Mouse (Mus musculus) gonadal fat pad, adult 2 months (tissue): Measurements from ENCODE around the gene Gm10974. TPM values are rescaled to one million over a fixed set of nuclear protein-coding genes. Genes with fewer than 3 reads are reported as not detected.

Experiments
- DNase-seq: peaks from one replicate; pipeline ENCODE4 v3.0.0-alpha.2; 2012; ENCODE audit warnings: low read depth
- polyA plus RNA-seq: library from polyadenylated mRNA; depleted of rRNA; stranded (reverse); fragments of >200 nt; gene quantifications from 2 replicates; pipeline ENCODE4 v1.2.3, GENCODE M21; 2012

Gene Gm10974
- polyA plus RNA-seq, 1 experiment: not detected

DNA sequence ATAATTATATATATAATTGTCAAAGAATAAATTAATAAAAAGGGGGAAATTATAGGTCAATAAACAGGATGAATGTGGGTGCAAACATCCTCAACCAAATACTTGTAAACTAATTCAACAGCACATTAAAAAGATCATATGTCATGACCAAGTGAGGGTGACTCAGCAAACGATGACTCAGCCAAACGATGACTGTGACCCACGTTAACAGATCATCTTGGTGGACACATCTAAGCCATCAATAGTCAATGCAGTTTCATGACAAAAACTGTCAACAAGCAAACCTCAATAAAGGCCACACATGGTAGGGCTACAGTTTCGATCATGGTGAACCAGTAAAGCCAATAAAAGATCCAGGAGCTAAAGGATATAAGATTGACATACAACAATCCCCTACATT, 6.7 kb upstream of the Gm10974 start:
- no peak for DNase-seq

DNA sequence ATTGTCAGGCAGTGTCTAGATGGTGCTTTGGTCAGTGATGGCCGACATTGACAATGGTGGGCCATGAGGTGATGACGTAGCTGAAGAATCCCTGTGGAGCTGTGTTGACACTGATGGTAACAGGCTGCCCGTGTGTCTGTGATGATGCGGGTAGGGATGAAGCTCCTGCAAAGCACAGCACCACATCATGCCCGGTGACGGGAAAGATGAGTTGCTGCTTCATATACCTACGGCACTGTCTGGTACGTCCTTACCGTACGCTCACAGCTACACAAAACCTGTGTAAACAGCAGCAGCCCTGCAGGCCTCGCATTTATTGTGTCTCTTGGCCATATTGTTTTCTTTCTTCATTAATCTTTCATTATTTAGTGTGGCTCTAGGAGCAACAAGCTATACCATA, 1.2 kb upstream of the Gm10974 start:
- DNase-seq: no peak

DNA sequence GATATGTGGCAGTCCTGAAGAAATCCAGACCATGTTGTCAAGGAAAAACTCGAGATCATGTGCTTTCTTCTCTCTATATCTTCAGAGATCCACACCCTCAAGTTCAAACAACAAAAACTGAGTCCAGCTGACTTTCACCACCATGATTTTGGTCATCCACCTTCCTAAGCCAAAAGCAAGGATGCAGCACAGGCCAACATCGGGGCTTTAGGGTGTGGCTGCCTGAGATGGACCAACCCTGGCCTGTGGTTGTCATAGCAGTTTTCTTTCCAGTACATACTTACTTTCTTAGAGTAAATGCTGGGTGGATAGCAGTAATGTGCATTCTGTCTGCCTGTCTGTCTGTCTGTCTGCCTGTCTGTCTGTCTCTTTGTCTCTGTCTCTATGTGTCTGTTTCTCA, 294 bp upstream of the Gm10974 start:
- DNase-seq: no peak

DNA sequence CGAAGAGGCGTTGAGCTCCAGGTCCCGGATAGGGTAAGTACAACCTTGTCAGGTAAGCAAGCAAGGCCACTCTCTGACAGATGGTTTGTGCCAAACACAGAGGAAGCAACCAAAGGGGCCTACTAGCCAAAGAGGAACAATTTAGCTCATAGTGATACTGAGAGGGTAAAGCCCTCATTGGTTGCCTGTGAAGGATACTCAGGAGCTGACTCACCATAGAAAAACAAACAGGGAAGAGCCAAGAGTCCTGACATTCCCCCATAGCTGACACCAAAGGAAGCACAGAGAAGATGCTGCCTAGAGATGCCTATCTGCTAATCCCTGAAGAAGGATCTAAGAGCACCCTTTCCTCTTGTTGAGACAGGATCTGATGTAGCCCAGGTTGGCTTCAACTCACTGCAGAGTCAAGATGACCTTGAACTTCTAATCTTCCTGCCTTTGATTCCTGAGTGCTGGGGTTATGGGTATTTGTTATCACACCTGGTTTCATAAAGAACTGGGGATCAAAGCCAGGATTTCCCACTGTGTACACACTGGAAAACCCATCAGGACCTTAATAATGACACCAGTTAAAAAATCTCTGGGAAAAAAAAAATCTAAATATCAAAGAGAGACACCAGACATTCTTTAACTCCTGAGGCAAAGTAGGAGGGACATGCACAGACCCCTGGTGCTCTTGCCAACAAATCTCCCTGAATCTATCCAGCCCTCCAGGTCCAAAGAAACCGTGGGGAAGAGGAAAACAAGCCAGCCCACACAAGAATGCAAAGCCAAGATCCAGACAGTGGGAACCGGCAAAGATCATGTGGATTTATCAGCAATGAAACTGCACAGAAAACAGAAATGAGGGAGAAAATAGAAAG, 3.6 kb downstream of the Gm10974 start:
- no peak for DNase-seq

DNA sequence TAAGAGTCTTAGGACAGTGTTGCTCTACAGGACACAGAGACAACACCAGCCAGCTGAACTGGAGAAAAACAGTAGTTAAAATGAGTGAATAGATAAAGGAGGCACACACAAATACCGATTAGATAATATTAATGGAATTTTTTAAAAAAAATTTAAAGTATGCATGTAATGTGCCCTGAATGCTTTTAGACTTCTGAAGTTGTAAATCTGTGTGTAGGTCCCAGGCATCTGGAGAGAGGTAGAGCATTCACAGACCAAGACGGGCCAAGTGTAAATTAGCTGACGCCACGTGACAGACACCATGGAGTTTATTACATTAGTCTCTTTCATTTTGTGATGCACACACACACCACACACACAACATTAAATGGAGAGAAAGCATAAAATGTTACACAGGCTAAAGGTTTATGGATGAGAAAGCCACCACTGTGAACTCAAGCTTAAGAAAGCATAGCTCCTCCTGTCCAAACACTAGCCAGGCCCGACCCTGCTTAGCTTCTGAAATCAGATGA, 4.3 kb downstream of the Gm10974 start:
- no peak for DNase-seq

DNA sequence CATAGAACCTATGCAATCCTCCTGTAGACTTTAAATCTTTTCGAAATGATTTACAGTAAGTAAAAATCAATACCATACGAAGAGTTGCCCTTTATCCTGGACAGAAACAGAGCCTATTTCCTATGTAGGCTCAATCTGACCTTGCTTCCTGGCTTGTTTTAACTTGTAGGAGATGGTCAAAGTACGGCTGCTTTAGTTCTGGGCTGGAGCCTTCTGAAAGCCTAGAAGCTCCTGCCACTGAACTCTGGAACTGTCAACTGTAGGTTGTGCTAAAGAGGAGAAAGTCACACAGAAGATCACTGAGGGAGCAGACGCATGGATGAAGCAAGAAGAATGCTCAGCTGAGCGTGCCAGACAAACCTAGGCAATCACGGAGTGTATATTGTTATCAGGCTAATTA, 5.3 kb downstream of the Gm10974 start:
- no peak for DNase-seq

DNA sequence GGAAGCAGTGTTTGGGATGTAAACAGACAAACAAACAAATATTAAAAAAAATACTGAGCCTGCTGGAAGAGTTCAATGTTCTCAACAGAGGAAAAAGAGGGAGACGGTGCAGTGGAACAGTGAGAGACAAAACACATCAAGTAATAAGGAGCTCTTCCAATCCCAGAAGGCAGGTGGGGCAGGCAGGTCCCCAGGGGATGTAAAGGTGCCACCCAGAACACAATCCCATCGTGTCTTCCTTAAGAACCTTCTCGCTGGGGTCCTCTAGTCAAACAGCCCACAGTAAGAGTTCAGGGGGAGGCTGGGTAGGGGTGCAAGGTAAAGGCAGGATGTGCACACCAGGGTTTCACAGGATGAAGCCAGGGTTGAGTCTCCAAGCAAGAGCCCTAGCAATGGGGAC, 7.7 kb downstream of the Gm10974 start:
- DNase-seq: no peak

DNA sequence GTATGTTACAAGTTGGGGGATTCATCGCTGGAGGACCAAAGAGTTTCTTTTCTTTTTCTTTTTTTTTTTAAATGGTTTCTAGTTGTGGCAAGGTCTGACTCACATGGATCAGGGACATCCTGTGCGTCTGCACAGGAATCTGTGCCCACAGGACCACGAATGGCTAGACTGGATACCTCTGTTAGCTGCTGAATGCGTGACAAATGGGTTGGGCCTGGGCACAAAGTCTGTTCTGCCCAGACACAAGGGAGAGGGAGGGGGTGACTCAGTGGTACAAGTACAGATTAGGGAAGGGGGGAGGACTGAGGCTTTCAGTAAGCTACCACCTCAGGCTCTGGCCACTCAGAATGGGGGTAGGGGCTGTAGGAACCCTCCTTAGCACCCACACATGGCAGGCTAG, 10.0 kb downstream of the Gm10974 start:
- DNase-seq: no peak

DNA sequence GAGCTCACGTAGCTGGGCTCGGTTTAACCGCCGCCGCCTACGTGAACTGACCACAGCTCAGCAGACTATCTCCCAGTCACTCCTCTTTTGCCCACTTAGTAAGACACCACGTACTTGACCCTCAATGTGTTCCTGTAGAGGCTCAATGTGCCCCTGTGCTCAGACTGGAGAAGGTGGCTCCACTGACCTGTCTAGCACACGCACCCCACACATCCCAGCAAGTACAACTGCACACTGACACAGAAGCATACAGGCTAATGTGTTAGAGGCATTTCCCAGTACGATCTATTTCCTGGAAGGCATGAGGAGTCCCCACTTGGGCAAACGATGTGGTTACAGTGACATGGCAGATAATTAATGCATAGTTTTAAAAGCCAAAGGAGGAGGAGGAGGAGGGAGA, 10.9 kb downstream of the Gm10974 start:
- no peak for DNase-seq

DNA sequence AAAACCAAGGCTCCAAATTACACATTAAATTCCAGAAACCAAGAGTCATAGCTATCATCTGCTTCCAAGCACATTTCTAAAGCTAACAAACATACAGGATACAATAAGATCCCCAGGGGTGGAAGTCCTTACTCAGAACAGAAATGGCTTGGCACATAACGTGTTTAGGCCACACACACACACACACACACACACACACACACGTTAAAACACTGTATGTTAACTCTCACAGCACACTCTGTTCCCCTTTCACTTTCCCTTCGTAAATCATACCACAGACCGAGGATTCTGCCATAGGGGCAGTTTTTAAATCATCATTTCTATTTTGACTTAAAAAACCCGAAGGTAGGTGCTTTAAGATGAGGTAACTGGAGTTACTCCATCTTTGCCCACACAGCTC, 18.5 kb downstream of the Gm10974 start:
- no peak for DNase-seq

DNA sequence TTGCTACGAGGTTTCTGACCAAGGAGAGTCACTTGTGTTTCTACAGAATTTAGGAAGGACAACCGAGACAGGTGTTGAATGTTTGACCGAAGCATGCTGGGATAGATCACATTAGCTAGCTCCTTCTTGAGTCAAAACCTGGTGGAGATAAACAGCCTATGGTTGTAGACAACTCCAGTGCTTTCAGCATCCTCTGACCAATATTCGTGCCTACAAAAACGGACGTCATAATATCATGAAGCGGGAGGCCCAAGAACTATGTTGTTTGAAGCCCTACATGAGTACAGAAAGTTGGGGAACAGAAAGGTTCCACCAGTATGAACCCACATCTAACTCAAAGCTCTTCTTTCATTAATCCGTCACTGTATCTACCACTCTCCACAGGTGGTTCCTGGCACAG, 19.2 kb downstream of the Gm10974 start:
- no peak for DNase-seq

DNA sequence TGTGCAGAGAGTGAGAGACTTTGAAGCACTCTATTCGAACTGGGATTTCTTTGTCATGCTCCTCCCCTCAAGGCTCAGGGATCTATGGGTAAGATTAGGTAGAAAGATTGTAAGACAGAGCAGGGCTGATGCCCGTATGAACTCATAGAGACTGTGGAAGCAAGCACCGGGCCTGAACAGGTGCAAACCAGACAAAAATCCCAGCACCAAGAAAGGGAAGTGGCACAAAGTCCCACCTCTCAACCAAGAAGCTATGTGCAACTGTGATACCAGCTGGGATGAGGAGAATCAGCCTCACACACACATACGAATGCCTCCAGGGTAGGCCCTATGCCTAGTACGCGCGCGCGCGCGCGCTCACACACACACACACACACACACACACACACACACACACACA, 20.1 kb downstream of the Gm10974 start:
- DNase-seq: no peak

DNA sequence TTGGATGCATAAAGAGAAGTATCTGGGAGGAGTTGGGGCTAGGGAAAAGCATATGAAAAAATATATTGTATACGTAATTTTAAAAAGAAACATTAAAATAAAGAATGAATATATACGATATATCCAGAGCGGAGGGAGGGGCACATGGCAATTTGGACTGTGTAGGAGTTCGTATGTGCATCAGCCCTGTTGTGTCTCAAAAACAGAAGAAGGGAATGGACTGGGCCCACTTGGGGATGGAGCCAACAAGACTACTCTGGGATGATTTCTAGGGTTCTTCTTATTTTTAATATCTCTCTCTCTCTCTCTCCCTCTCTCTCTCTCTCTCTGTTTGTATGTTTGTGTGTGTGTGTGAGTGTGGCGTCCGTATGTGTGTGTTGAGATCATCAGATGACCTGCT, 20.7 kb downstream of the Gm10974 start:
- DNase-seq: no peak

DNA sequence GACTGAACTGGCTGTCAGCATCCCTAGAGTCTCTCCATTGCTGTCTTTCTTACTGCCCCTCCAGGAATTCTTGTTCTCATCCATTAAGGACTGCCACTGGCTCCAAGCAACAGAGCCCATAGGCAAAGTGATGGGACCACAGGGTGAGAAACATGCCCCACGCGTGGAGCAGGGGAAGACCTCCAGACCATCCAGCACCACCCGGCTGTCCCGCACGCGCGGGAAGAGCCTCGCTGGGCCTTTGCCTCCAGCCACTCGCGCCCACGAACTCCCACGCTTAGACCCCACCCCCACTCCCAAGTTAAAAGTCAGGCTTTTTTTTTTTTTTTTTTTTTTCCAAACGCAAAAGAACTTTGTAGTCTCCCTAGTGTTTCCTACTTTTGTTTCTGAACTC, 21.7 kb downstream of the Gm10974 start:
- DNase-seq: no peak

DNA sequence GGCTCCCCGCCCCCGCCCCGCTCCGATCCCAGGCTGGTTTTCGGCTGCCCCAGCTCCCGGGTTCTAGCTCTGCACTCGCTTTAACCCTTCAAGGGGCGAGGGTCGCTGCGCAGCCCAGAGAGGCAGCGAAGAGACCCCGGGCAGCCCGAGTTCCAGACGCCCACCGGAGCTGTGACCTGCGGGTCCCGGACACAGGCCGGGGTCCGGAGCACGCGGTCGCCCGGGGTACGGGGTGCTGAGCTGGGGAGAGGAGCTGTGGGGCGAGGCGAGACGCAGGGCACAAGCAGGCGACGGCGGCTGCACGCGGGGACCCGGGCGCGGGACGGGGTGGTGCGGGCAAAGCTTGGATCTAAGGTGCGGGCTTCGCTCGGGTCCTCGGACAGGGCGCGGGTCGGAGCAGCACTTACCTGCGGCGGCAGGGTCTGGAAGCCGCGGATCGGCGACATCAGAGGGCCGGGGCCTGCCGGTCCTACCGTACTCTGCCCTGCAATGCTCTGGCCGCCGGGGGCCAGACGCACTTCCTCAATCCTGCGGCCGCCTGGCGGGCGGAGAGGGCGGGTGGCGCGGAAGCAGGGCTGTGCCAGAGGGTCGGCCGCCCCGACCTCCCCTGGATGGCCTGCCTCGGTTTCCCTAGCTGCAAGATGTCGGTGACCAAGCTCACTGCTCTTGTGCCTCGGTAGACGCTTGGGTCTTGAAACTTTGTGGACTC, 22.3 kb downstream of the Gm10974 start, which contains the start of gene Lrrk1:
Gene Lrrk1, minus strand, starts transcription at position 538 of the 709 bp plus-strand sequence.
- DNase-seq: no peak

DNA sequence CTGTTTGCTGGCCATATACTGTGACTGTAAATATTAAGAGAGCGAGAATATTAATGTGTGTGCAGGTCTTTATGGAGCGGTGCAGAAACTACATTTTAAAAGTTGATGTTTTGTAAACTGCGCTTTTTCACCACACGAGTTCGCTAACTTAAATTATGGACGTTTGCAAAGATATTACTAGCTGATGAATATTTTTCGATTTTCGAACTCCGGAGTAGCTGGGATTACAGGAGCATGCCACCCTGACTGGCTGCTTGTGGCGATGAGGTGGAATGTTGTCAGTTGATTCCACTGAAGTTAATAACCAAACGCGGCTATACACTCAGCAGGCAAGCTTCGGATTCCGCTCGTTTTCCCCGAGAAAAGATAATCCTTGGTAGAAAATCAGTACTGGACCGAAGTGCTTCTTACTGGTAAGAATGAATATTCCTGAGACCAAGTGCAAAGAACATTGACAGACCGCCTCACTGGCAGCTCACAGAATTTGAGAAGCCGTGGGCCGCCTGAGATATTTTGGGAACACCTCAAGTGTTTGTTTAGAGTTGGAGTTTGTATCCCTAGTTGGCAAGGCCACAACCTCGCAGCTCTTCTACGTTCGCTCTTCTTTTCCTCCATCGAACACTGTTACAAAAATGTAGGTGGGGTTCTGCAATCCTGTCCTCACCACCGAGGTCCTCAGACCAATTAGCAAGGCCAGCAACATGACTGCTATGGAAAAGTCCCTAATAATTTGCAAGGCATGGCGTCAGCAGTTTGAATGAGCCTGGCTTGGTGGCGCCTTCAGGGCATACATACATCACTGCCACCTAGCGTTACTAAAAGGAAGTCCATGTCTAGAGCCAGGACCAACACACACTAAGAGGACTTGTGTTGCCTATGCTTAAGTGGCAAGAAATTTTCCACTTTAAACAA, 23.2 kb downstream of the Gm10974 start:
- peak; percentile 41 for DNase-seq

DNA sequence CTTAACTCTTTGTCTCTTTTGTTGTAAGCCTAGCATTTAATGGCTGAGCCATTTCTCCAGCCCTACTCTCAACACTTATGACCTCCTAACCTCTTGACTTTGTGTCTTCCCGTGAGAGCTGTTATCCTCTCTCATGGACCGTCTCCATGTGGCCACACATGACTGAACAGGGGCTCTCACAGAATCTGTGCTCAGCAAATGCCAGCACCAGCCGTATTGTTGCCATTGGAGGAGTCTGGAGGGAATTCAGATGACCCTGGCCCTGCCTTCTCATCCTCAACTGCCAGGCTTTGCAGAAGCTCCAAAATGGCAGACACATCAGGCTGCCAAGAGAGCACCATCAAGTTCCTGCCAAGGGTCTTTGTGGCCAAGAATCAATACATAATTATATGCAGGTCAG, 31.6 kb downstream of the Gm10974 start:
- DNase-seq: no peak

DNA sequence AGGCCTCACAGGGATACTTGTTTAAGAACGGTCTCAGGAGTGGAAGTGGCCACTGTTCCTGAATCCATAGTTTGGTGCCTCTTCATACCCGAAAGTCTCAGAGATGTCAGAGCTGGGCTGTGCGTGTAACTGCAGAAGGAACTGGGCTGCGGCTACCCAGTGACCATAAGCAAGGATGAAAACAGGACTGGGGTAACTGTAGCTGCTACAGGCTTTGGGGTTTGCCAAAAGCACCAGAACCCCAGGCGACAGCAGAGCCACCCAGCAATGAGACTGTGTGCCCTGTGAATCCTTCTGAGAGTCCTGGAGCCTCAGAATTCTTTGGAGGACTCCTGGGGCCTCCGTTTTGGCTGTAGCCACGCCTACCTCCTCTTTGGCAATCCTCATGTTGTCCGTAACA, 35.9 kb downstream of the Gm10974 start:
- no peak for DNase-seq

DNA sequence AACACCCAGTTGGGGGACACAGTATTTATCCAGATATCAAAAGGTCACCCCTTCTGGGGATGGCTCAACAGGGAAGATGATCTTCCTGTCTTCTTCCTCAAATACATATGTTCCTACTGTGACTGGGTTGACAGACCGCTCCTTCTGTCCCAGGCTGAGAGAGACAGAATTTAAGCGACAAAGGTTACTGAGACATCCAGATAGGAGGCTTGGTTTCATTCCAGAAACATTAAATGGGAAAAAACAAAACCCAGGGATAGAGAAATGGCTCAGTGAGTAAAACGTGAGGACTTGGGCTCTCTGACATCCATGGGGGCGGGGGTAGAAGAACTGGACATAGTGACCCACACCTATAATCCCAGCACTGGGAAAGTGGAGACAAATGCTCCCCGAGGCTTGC, 37.2 kb downstream of the Gm10974 start:
- DNase-seq: no peak

DNA sequence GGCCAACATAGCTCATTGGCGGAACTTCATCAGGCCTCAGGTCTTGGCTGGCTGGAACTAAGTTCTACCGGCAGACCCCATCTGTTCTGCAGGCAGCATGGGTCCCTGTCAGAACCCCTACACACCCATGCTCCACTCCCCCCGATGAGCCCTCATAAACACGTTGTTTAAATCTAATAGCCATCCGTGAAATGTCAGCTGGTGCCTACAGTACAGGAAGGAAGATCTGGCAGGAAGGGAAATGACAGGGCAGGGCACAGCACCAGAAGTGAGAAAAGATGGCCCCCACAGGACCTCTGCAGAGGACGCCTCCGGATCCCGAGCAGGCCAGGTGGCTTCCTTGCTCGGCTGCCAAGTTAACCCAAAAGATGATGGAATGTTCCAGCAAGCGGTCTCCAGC, 38.4 kb downstream of the Gm10974 start:
- no peak for DNase-seq

DNA sequence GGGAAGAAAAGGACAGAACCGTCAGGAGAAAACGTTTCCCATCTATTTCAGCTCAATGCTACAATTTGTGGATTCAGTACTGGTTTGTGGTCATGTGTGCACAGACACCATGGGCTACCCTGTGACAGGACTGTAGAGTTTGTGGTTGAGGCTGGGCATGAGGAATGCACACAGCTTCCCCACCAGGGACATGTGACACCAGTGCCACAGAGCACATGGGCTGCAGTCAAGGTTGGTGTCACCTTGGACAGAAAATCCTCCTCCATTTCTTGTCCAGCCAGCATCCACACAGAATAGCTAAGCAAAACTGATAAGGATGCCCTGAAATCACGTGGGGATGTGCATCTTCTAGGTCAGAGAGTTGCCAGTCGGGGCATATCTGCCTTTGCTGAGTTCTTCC, 39.1 kb downstream of the Gm10974 start:
- no peak for DNase-seq

DNA sequence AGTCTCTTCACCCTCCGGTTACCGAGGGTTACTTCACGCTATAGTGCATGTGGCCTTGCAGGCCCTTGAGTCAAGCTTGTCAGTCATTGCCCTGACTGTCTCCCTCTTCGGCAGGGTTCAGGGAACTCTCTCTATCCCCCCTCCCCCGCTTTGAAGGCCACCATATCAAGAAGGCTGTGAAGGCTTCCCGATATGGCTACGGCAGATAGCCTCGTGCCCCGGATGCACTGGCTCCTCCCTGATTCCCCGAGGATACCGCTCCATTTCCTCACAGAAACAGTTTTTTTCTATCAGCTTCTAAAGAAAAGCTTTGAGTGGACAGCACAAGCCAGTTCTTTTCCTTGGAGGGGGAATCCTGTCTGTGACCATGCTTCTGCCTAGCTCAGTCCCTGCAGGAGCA, 39.8 kb downstream of the Gm10974 start:
- DNase-seq: no peak
